Mouse (Mus musculus) gastrocnemius, adult 8-10 months (tissue): ENCODE data around the gene 2410015M20Rik. TPM values are rescaled to one million over a fixed set of nuclear protein-coding genes. Genes with fewer than 3 reads are reported as not detected.

ENCODE experiments used
- DNase-seq, 2 experiments: peaks; one replicate each; pipeline ENCODE4 v3.0.0; 2022; ENCODE audit warnings: low spot score in 2 of 2
- total RNA-seq, 4 experiments: library from RNA; stranded (reverse); gene quantifications; 2 replicates each; pipeline ENCODE4 v1.2.4; 2022

The 2410015M20Rik gene
- total RNA-seq, 4 experiments from 2014 or later = 119 to 142 (median 131) TPM

- no peak for DNase-seq
These were observed 36.6 kb downstream of the 2410015M20Rik start for GRCm38 (mm10) chr17:56572939-56573338.

GRCm38 (mm10) chr17:56572154-56572553, 37.4 kb downstream of the 2410015M20Rik start:
- no peak for DNase-seq

- no peak for DNase-seq
These were observed 39.3 kb downstream of the 2410015M20Rik start for GRCm38 (mm10) chr17:56570287-56570686.

DNA sequence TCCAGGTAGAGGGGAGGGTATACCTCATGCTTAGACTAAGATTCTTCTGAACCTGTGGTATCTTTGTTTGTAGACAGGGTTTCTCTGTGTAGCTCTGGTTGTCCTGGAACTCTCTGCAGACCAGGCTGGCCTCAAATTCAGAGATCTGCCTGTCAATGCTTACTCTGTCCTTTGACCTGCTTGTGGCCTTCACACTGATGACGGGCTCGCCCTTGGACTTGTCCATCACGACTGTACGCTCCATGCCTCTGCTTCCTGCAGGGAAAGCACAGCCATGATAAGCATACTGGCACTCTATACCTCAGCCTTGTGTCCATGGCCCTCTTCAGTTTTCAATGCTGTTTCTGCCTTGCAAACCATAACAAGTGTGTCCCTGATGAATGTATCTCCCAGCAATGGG, 42.2 kb downstream of the 2410015M20Rik start:
- no peak for DNase-seq

DNA sequence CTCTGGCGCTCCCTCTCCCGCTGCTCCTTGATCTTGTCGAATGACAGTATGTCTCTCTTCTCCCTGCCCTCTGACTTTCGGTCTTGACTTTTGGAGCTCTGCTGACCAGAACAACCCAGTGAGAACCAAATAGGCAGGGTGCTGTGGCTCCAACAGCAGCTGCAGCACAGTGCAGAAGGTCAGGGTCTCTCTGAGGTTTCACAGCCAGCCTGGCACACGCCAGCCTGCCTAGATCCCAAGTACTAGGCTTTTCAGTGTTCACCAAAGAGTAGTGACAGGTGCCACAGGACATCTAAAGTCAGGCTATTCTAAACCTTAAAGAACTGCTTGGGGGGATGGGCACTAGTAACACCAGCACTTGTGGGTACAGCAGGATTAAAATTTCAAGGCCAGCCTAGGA, 42.7 kb downstream of the 2410015M20Rik start:
- DNase-seq = no peak

GRCm38 (mm10) chr17:56566293-56566692, 43.3 kb downstream of the 2410015M20Rik start:
- no peak for DNase-seq

DNA sequence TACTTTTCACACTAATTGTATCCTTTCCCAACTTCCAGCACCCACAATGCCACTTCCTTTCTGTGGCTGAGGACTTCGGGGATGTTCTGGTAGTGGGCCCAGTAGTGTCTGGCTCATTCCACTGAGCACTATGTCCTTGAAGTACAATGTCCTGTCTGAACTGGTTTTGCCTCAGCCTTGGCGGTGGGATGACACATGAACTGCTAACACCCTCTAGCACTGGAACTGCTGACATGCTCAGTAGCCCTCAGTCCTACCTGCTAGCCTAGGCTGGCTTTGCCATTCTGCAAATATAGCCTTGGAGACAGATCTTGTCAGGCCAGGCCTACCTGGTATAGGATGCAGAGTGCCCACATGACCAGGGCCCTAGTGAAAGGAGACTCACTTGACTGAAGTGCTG, 47.7 kb downstream of the 2410015M20Rik start:
- no peak for DNase-seq

DNA sequence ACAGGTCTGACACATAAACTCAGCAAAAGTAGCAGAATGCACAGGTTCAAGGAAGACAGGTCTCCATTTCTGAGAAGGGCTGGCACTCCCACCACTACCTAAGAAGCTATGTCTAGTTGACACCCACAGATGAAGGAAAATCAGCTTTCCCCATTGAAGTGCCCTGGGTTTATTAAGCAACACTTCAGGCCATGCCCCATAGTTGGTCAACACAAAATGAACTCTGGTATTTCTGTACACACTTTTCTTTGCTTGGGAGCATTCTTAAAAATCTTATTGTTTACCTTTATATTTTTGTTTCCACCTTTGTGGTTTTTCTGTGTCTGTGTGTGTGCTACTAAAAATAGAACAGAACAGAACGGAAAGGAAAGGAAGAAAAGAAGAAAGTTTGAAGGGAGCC, 49.4 kb downstream of the 2410015M20Rik start:
- DNase-seq = no peak

DNA sequence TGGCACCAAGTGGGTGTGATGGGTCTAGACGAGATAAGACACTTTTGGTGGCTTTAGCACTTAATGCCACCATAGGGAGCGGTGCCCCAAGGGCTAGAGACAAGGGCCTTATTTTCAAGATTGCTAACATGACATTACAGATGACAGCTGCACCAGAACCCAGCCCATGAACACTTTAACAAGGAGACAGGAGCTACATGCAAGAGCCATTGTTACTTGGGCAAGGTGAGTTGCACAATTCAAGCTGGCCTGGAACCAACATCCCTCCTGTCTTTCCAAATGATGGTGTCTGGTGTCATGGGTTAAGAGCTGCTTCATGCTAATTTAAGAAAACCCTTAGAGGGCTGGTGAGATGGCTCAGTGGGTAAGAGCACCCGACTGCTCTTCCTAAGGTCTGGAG, 50.2 kb downstream of the 2410015M20Rik start:
- no peak for DNase-seq

DNA sequence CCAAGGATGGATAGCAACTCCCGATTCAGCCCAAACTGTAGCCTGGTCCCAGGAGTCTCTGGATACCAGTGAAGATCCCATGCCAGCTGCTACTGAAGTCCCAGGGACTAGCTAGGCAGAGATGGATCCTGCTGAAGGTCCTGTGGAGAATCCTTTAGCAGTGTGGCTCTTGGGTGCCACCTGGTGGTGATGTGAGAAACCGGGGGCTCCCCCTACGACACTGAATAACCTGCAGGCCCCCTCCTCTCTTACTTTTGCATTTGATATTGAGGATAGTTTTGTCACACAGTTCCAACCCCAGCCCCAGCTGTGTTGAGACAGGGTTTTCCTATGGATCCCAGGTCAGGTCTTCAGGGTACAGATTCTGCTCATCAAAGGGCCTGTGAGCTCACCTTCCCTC, 51.1 kb downstream of the 2410015M20Rik start:
- peak; percentile 30 to 33 for DNase-seq

Other genes starting within 250 kb of the 2410015M20Rik start
- gene Ptprs, start 133.3 kb downstream of the 2410015M20Rik start, total RNA-seq = 10 to 100 TPM; 25.5 to 38.3 (median 30.6) TPM
- gene Znrf4, start 97.3 kb downstream of the 2410015M20Rik start, total RNA-seq = not detected
- gene Gm20219, start 55.4 kb downstream of the 2410015M20Rik start, total RNA-seq = under 1 TPM; 0.31 to 0.83 (median 0.40) TPM
- gene Safb2, start 25.2 kb downstream of the 2410015M20Rik start, total RNA-seq = 10 to 100 TPM; 19.7 to 30.7 (median 25.9) TPM
- 10 to 100 TPM; 29.6 to 46.7 (median 37.6) TPM for gene Safb, start 24.9 kb downstream of the 2410015M20Rik start, total RNA-seq
- 100 to 1,000 TPM; 576 to 726 (median 610) TPM for gene Rpl36, start 3.6 kb upstream of the 2410015M20Rik start, total RNA-seq
- gene Lonp1, start 17.1 kb upstream of the 2410015M20Rik start, total RNA-seq = 10 to 100 TPM; 63.0 to 69.4 (median 67.5) TPM
- not detected for gene Catsperd, start 18.4 kb upstream of the 2410015M20Rik start, total RNA-seq
- 10 to 100 TPM; 36.5 to 40.7 (median 39.7) TPM for gene Ranbp3, start 63.5 kb upstream of the 2410015M20Rik start, total RNA-seq
- 100 to 1,000 TPM; 325 to 413 (median 358) TPM for gene Ndufa11, start 108.0 kb upstream of the 2410015M20Rik start, total RNA-seq
- 1 to 10 TPM; 1.8 to 3.1 (median 2.4) TPM for gene Vmac, start 108.3 kb upstream of the 2410015M20Rik start, total RNA-seq
- 1 to 10 TPM; 1.9 to 5.0 (median 3.5) TPM for gene Nrtn, start 147.8 kb upstream of the 2410015M20Rik start, total RNA-seq
- gene Dus3l, start 155.0 kb upstream of the 2410015M20Rik start, total RNA-seq = 10 to 100 TPM; 12.6 to 17.4 (median 15.4) TPM
- gene Prr22, start 160.5 kb upstream of the 2410015M20Rik start, total RNA-seq = under 1 TPM in 1 of 4 experiments, not detected in 3; 0.12 TPM
- gene Rfx2, start 221.2 kb upstream of the 2410015M20Rik start, total RNA-seq = 1 to 10 TPM; 1.8 to 3.6 (median 2.5) TPM